Mouse (Mus musculus) liver, embryonic 14.5 days (tissue): ENCODE results near the gene Cdyl2.

Experiments used
- CTCF ChIP-seq: IDR thresholded peaks from 2 replicates; pipeline ENCODE4 v1.5.1; 2016; ENCODE audit warnings: antibody characterized with exemption, low read depth, control low read depth
- EP300 ChIP-seq: IDR thresholded peaks from 2 replicates; pipeline ENCODE4 v1.6.1; 2016; ENCODE audit warnings: antibody characterized with exemption, low read depth

- TF ChIP-seq CTCF (no peak), EP300 (no peak)
Measured at GRCm38 (mm10) chr8:116731976-116732683, 661 bp downstream of the Cdyl2 start.
